Mouse (Mus musculus): ENCODE measurements around the gene Clcnkb. TPM values are rescaled to one million over a fixed set of nuclear protein-coding genes. Genes with fewer than 3 reads are reported as not detected.
A peak's percentile ranks its signal among the peaks of the same experiment; 100 is the strongest.

Gene Clcnkb
- polyA plus RNA-seq (2015; fragmentation: Nextera tagmentation; extraction: Ambion mirVana): 0.14 TPM in 1 of 2 replicates, not detected in the other

- H3K4me2 ChIP-seq: no peak within 1 kb of the TSS
- H3K27ac ChIP-seq: no peak within 1 kb of the TSS
- H3K9me3 ChIP-seq: no peaks in the 10 kb centered on the region
- ATAC-seq (ENCODE audit: insufficient read depth, low FRiP score, low read depth): no peak
- no peak within 1 kb of the TSS for H3K9ac ChIP-seq
- peaks cover 11% of the 10 kb centered on the region; the same call in 1 of the 2 replicates for H3K4me1 ChIP-seq
- H3K27me3 ChIP-seq (replicated peaks): no peaks in the 10 kb centered on the region
- WGBS: 55% methylated on average over 7 of the region's 7 CpGs
- no peaks in the 10 kb centered on the region for H3K36me3 ChIP-seq
- H3K4me3 ChIP-seq (replicated peaks): no peak within 1 kb of the TSS
These were observed at the start of gene Clcnkb for GRCm38 (mm10) chr4:141415924-141416323. TSS of gene Clcnkb (minus strand) at chr4:141416014.

- Histone ChIP-seq H3K27ac (no peak overlapping the region), H3K4me2 (no peak overlapping the region), H3K36me3 (peaks cover 77% of the 10 kb centered on the region), H3K4me1 (peaks cover 10% of the 10 kb centered on the region; the same call in 1 of the 2 replicates), H3K27me3 (replicated peaks) (no peaks in the 10 kb centered on the region), H3K9me3 (no peaks in the 10 kb centered on the region), H3K9ac (no peak overlapping the region), H3K4me3 (replicated peaks) (no peak overlapping the region)
- no peak for ATAC-seq (ENCODE audit: insufficient read depth, low FRiP score, low read depth)
- WGBS: 76% methylated on average over 16 of the region's 16 CpGs
These were observed 48.9 kb upstream of the Clcnkb start for GRCm38 (mm10) chr4:141464722-141465121.

GRCm38 (mm10) chr4:141463472-141463871 is 47.7 kb upstream of the Clcnkb start:
- Histone ChIP-seq H3K4me2 (no peak overlapping the region), H3K36me3 (peaks cover 68% of the 10 kb centered on the region), H3K4me1 (peaks cover 13% of the 10 kb centered on the region), H3K27me3 (replicated peaks) (no peaks in the 10 kb centered on the region), H3K9me3 (no peaks in the 10 kb centered on the region), H3K27ac (no peak overlapping the region), H3K9ac (no peak overlapping the region), H3K4me3 (replicated peaks) (no peak overlapping the region)
- WGBS: 74% methylated on average over 14 of the region's 14 CpGs
- no peak for ATAC-seq (ENCODE audit: insufficient read depth, low FRiP score, low read depth)

DNA sequence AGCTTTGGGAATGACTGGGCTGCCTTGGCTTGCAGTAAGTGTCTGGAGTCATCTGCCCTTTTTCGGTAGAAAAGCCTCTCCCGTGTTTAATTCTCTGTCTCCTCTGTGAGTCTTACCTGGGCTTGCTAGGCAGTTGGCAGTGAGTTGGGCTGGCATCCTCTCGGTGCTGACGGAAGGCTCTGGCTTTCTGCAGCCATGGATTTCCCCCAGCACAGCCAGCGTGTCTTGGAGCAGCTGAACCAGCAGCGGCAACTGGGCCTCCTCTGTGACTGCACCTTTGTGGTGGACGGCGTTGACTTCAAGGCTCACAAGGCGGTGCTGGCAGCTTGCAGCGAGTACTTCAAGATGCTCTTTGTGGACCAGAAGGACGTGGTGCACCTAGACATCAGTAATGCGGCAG is 45.8 kb upstream of the Clcnkb start:
- Histone ChIP-seq H3K36me3 (peaks cover 52% of the 10 kb centered on the region), H3K4me3 (replicated peaks) (no peak overlapping the region), H3K27me3 (replicated peaks) (no peaks in the 10 kb centered on the region), H3K4me1 (peaks cover 18% of the 10 kb centered on the region), H3K9me3 (no peaks in the 10 kb centered on the region), H3K9ac (no peak overlapping the region), H3K27ac (no peak overlapping the region), H3K4me2 (no peak overlapping the region)
- 89% methylated on average over 12 of the region's 12 CpGs for WGBS
- ATAC-seq (ENCODE audit: insufficient read depth, low FRiP score, low read depth): no peak

DNA sequence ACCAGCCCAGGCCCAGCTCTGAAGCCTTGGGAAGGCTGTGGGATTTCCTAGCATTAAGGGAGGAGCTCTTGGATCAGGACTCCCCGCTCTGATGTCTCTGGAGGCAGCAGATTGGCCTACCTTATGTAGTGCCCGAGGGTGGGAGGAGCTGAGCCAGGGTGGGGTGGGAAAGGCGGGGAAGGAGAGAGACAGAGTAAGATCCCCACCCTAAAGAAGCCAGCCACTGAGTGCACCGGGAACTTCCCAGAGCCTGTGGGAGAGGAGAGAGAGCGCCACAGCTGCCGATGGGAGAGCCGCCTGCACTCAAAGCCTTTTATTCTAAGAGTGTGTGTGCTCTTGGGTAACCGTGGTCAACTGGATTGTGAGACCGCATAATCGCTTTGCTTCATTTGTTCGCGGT is 45.3 kb upstream of the Clcnkb start:
- ATAC-seq (ENCODE audit: insufficient read depth, low FRiP score, low read depth): peak; percentile 57
- Histone ChIP-seq H3K9ac (no peak overlapping the region), H3K27me3 (replicated peaks) (no peaks in the 10 kb centered on the region), H3K9me3 (no peaks in the 10 kb centered on the region), H3K4me1 (peaks cover 19% of the 10 kb centered on the region), H3K36me3 (peaks cover 47% of the 10 kb centered on the region), H3K4me3 (replicated peaks) (no peak overlapping the region), H3K27ac (no peak overlapping the region), H3K4me2 (no peak overlapping the region)
- 55% methylated on average over 12 of the region's 12 CpGs for WGBS

DNA sequence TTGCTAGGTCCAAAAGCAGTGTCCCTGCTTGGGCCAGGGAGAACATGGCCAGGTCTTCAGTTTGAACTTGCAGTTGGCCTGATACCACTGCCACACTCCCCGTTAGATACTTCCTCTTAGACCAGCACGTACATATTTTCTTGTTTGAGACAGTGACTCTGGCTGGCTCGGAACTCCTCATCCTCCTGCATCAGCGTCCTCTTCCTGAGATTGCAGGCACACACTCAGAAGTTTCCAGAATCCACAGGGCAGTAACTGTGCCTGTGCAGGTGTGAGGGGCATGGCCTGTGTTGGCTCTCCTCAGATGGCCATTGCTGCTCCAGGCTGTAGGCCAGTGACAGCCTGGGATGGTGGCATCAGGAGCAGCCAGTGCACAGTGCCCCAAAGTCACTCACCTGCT is 44.7 kb upstream of the Clcnkb start:
- 85% methylated on average over 4 of the region's 4 CpGs for WGBS
- Histone ChIP-seq H3K9me3 (no peaks in the 10 kb centered on the region), H3K4me3 (replicated peaks) (no peak overlapping the region), H3K9ac (no peak overlapping the region), H3K27me3 (replicated peaks) (no peaks in the 10 kb centered on the region), H3K27ac (no peak overlapping the region), H3K36me3 (peaks cover 41% of the 10 kb centered on the region), H3K4me2 (no peak overlapping the region), H3K4me1 (peaks cover 25% of the 10 kb centered on the region)
- ATAC-seq (ENCODE audit: insufficient read depth, low FRiP score, low read depth): no peak

DNA sequence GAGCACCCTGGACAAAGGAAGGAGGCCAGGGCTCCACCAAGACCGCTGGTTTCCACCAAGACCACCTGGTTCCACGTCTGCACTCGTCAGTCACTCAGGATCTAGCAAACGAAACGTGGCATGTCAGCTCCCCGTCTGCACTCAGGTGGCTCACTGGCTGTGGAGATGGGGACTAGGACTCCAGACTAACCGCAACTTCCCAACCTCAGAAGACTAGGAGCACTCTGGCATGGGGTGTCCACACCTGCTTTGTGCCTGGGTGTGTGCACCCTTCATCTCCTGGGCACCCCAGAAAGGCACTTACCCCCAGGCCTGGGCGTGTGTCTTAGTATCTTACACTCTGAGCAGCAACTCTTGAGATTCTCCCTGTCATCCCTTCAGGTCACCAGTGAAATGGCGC is 44.0 kb upstream of the Clcnkb start:
- Histone ChIP-seq H3K4me3 (replicated peaks) (no peak overlapping the region), H3K27ac (peak overlapping the region; percentile 76), H3K4me1 (peaks cover 28% of the 10 kb centered on the region), H3K9me3 (no peaks in the 10 kb centered on the region), H3K9ac (no peak overlapping the region), H3K36me3 (peaks cover 34% of the 10 kb centered on the region), H3K4me2 (no peak overlapping the region), H3K27me3 (replicated peaks) (no peaks in the 10 kb centered on the region)
- WGBS: 82% methylated on average over 9 of the region's 9 CpGs
- no peak for ATAC-seq (ENCODE audit: insufficient read depth, low FRiP score, low read depth)

DNA sequence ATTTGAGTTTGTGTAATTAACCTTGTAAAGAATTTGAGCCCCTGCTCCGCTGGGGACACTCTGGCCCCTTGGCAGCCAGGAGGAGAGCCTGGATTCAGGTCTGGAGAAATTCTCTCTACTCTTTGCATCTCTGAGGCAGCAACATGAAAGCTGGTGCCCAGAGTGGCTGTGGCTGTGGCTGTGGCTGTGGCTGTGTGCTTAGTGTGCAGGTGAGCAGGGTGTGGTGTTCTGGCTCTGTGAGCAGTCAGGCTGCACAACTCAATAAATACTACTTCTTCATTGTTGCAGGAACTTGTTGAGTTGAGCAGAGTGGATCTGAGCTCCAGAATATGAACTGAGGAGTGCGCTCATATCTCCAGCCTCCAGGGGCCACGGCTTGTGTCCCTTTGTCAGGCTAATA is 43.1 kb upstream of the Clcnkb start:
- H3K36me3 ChIP-seq: peaks cover 26% of the 10 kb centered on the region
- no peaks in the 10 kb centered on the region for H3K9me3 ChIP-seq
- no peak overlapping the region for H3K4me3 ChIP-seq (replicated peaks)
- H3K27ac ChIP-seq: peak overlapping the region; percentile 76
- WGBS: 58% methylated on average over 3 of the region's 3 CpGs
- H3K27me3 ChIP-seq (replicated peaks): no peaks in the 10 kb centered on the region
- H3K9ac ChIP-seq: no peak overlapping the region
- H3K4me2 ChIP-seq: no peak overlapping the region
- ATAC-seq (ENCODE audit: insufficient read depth, low FRiP score, low read depth): no peak
- peaks cover 33% of the 10 kb centered on the region for H3K4me1 ChIP-seq

- 13% methylated on average over 7 of the region's 7 CpGs for WGBS
- H3K9ac ChIP-seq: no peak overlapping the region
- no peak overlapping the region for H3K4me2 ChIP-seq
- H3K27ac ChIP-seq: peak overlapping the region; percentile 76
- peaks cover 24% of the 10 kb centered on the region for H3K36me3 ChIP-seq
- no peaks in the 10 kb centered on the region for H3K9me3 ChIP-seq
- H3K4me1 ChIP-seq: peaks cover 33% of the 10 kb centered on the region
- H3K4me3 ChIP-seq (replicated peaks): no peak overlapping the region
- H3K27me3 ChIP-seq (replicated peaks): no peaks in the 10 kb centered on the region
- ATAC-seq (ENCODE audit: insufficient read depth, low FRiP score, low read depth): peak; percentile 37; the same call in 1 of the 2 replicates
These were observed 42.4 kb upstream of the Clcnkb start for GRCm38 (mm10) chr4:141458236-141458635.

DNA sequence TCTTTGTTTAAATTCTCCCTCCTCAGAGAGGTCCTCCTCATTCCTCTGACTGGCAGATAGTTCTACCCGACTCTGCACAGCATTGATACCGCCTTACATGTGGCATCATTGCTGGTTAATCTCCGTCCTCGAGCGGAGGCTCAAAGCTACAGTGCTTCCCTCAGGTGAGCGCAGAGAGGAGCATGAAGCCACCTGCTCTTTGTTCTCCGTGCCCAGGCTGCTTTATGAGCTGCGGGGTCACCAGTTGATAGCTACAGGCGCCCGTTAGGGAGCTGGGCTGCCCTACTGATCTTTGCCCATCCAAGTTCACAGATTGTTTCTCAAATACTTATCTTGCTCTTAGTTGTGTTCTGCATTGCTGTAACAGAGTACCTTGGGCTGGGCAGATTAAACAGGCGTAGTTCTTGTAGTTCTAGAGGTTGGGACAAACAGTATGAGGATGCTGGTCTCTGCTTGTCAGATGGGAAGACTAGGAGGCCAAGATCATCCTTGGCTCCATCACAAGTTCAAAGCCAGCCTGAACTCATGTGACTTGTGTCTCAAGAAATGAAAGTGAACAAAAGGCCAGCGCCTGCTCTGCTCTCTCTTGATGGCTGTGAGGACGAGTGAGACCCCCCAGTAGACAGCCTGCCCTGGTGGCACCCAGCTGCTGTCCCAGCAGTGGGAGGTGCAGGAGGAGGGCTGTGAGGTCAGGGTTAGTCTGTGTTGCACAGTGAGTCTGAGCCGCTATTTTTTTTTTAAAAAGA is 40.6 kb upstream of the Clcnkb start:
- ATAC-seq (ENCODE audit: insufficient read depth, low FRiP score, low read depth): no peak
- Histone ChIP-seq H3K9ac (no peak overlapping the region), H3K36me3 (peaks cover 12% of the 10 kb centered on the region), H3K4me1 (peaks cover 30% of the 10 kb centered on the region), H3K27ac (no peak overlapping the region; the same call in 1 of the 2 replicates), H3K4me3 (replicated peaks) (no peak overlapping the region), H3K4me2 (no peak overlapping the region), H3K9me3 (no peaks in the 10 kb centered on the region), H3K27me3 (replicated peaks) (no peaks in the 10 kb centered on the region)
- WGBS: 90% methylated on average over 14 of the region's 14 CpGs

DNA sequence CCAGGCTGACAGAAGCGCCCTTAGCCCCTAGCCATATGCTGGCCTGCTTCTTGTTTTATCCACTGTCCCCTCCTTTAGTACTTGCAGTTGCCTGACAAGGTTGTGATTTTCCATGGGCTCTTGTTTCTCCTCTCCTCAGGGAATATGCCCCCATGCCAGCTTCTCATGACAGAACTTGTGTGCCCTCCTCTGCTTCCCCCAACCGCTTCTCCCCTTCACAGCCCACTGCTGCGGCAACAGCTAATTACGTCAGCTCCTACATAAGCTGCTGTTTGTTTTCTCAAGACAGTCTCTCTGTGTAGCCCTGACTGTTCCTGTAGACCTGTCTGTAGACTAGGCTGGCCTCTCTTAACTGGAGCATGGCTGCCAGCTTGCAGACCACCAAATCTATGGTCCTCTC is 39.7 kb upstream of the Clcnkb start:
- Histone ChIP-seq H3K4me2 (no peak overlapping the region), H3K9me3 (no peaks in the 10 kb centered on the region), H3K27me3 (replicated peaks) (no peaks in the 10 kb centered on the region), H3K4me1 (peaks cover 29% of the 10 kb centered on the region), H3K9ac (no peak overlapping the region), H3K4me3 (replicated peaks) (no peak overlapping the region), H3K36me3 (peaks cover 12% of the 10 kb centered on the region), H3K27ac (peak overlapping the region; percentile 67; the same call in 1 of the 2 replicates)
- no peak for ATAC-seq (ENCODE audit: insufficient read depth, low FRiP score, low read depth)
- 73% methylated on average over 4 of the region's 4 CpGs for WGBS

DNA sequence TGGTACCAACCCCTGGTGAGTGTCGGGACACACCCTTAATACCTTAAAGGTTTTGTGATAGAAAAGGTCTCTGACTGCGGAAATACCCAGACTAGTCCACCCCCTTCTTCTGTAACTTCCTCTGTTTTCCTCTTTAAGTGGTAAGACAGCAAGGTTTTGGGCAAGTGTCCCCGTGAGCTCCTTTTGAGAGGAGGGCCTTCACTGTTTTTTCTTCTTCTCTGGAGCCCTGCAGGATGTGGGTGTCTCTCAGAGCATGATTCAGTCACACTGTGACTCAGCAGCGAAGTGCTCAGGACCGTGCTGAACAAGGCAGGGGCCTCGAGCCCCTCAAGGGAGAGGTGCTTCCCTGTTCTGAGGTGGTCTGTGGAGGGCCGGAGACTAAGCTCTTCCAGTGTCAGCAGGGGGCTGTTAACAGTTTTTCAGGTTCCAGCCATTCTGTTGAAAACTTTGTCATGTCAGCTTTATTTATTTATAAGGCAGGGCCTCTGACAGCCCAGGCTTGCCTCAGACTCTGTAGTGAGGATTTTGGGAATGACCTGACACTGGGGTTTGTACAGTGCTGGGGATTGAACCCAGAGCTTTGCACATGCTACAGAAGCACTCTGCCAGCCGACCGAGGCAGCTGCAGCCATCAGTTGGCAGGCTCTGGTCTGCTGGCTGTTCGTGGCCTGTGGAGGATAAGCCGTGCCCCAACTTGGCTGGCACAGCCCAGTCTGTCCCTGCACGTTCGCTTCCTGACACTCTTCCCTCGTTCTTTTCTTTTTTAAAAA is 39.0 kb upstream of the Clcnkb start:
- Histone ChIP-seq H3K27ac (peak overlapping the region; percentile 67), H3K4me2 (no peak overlapping the region), H3K4me3 (replicated peaks) (no peak overlapping the region), H3K27me3 (replicated peaks) (no peaks in the 10 kb centered on the region), H3K9me3 (no peaks in the 10 kb centered on the region), H3K9ac (no peak overlapping the region), H3K4me1 (peaks cover 26% of the 10 kb centered on the region), H3K36me3 (peaks cover 8% of the 10 kb centered on the region)
- no peak for ATAC-seq (ENCODE audit: insufficient read depth, low FRiP score, low read depth)
- 63% methylated on average over 14 of the region's 14 CpGs for WGBS

Data from stomach, embryonic 15.5 days (tissue).